Mouse (Mus musculus) thymus, postnatal 36 days (tissue): ENCODE data around the gene Clic4.
A peak's percentile ranks its signal among the peaks of the same experiment; 100 is the strongest.

ENCODE experiments used
- DNase-seq, 2 experiments: peaks; one replicate each; pipeline ENCODE4 v3.0.0; 2022; ENCODE audit warnings: mixed read lengths in 2 of 2

The Clic4 gene

GRCm38 (mm10) chr4:135272640-135273306 is at the start of gene Clic4:
TSS of gene Clic4 (minus strand) at chr4:135272814.
- DNase-seq, result peak; percentile 100

- DNase-seq, result peak; percentile 42 to 44
Observed at GRCm38 (mm10) chr4:135317966-135318365, 45.4 kb upstream of the Clic4 start.

- no peak for DNase-seq
Observed at GRCm38 (mm10) chr4:135317539-135317938, 44.9 kb upstream of the Clic4 start.

GRCm38 (mm10) chr4:135315287-135315686 is 42.7 kb upstream of the Clic4 start:
- no peak for DNase-seq

- DNase-seq, result no peak
Observed at GRCm38 (mm10) chr4:135314419-135314832, 41.8 kb upstream of the Clic4 start.

- peak; percentile 14 to 24 for DNase-seq
Observed at GRCm38 (mm10) chr4:135313761-135314241, 41.2 kb upstream of the Clic4 start.

- DNase-seq, result no peak
Observed at GRCm38 (mm10) chr4:135313111-135313691, 40.6 kb upstream of the Clic4 start.

- DNase-seq, result no peak
Observed at GRCm38 (mm10) chr4:135312706-135313105, 40.1 kb upstream of the Clic4 start.

- DNase-seq, result no peak
Observed at GRCm38 (mm10) chr4:135310371-135310770, 37.8 kb upstream of the Clic4 start.

GRCm38 (mm10) chr4:135309726-135310125 is 37.1 kb upstream of the Clic4 start:
- no peak for DNase-seq

GRCm38 (mm10) chr4:135309112-135309659 is 36.6 kb upstream of the Clic4 start:
- DNase-seq, result no peak

- no peak for DNase-seq
Observed at GRCm38 (mm10) chr4:135306971-135307632, 34.5 kb upstream of the Clic4 start.

GRCm38 (mm10) chr4:135306533-135306932 is 33.9 kb upstream of the Clic4 start:
- no peak for DNase-seq

- DNase-seq, result no peak
Observed at GRCm38 (mm10) chr4:135302261-135302660, 29.6 kb upstream of the Clic4 start.

- no peak for DNase-seq
Observed at GRCm38 (mm10) chr4:135301166-135301565, 28.6 kb upstream of the Clic4 start.

GRCm38 (mm10) chr4:135300248-135301041 is 27.8 kb upstream of the Clic4 start:
- no peak for DNase-seq

GRCm38 (mm10) chr4:135298680-135299079 is 26.1 kb upstream of the Clic4 start:
- no peak for DNase-seq

- DNase-seq, result no peak
Observed at GRCm38 (mm10) chr4:135297931-135298546, 25.4 kb upstream of the Clic4 start.

GRCm38 (mm10) chr4:135297146-135297545 is 24.5 kb upstream of the Clic4 start:
- no peak for DNase-seq

GRCm38 (mm10) chr4:135296565-135296964 is 24.0 kb upstream of the Clic4 start:
- no peak for DNase-seq

- no peak for DNase-seq
Observed at GRCm38 (mm10) chr4:135293813-135294212, 21.2 kb upstream of the Clic4 start.

- DNase-seq, result peak; percentile 36 to 48
Observed at GRCm38 (mm10) chr4:135292477-135293089, 20.0 kb upstream of the Clic4 start.
